Mouse (Mus musculus): ENCODE results near the gene Zfp947. TPM values are rescaled to one million over a fixed set of nuclear protein-coding genes. Genes with fewer than 3 reads are reported as not detected.
"Not testable (repeated sequence)": the region's sequence is repeated elsewhere in the genome, so short reads cannot be mapped to it uniquely, and the experiment has no call there.

The Zfp947 gene
- under 1 TPM; 0.59 to 0.91 (median 0.86) TPM for total RNA-seq (2022)

DNA sequence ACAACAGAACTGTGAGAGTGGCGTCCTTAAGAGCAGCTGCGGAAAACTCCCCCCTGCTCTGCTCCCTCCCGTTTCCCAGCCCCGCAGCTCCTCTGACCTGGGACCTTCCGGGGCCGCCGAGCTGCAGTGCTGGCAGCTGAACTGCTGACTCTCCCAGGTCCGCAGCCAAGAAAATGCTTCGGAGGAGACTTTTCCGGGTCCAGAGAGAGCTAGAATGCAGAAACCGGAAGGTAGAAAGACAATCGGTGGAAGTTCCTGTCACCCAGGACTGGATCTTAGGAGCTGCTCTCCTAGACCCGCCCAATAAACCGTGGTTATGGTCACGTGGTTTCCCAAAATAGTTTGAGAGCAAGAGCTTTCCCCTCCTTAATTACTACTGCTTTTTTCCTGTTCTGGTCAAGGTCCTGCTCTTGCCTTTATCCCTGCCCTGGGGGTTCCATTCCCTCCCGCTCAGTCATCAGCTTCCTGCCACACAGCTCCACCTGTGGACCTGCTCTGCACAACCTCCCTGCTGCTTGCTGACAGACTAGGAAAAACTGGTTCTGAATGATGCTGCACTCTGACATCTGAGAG is at the start of gene Zfp947:
Zfp947 (minus strand) TSS at position 469 of the 573 bp plus-strand sequence.
- peak; percentile 2 to 7 for DNase-seq (ENCODE audit: low spot score in 2 of 2)

- not testable (repeated sequence) for DNase-seq (ENCODE audit: low spot score in 2 of 2)
These were observed 686 bp downstream of the Zfp947 start for GRCm38 (mm10) chr17:22165304-22165703.

- DNase-seq (ENCODE audit: low spot score in 2 of 2) = not testable (repeated sequence)
These were observed 12.0 kb downstream of the Zfp947 start for GRCm38 (mm10) chr17:22153951-22154350.

DNA sequence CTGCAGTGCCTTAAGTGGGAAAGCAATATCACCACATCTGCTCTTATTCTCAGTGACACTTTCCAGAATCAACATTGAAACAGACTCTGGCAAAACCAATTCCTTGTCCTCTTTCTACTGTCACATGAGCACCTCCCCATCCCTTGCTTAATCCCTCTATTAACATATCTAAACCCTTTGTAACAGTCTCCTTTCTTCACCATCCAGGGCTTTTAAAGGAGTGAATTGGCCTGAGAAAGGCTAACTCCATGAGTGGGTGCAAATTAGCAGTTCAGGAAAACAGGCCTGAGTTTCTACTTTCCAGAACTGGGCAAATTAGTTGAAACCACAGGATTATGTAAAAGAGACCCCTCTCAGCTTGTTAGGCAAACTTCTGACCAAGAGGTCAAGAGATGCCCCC is 47.2 kb downstream of the Zfp947 start:
- DNase-seq (ENCODE audit: low spot score in 2 of 2) = no peak

Other genes with a start within 250 kb of the Zfp947 start
- 10 to 100 TPM; 14.2 to 17.9 (median 16.6) TPM for gene Zfp942, start 203.7 kb downstream of the Zfp947 start, total RNA-seq (2022)
- 10 to 100 TPM; 20.5 to 24.4 (median 21.1) TPM for gene Zfp943, start 203.6 kb downstream of the Zfp947 start, total RNA-seq (2022)
- 1 to 10 TPM; 5.3 to 6.2 (median 5.7) TPM for gene Zfp994, start 59.4 kb upstream of the Zfp947 start, total RNA-seq (2022)
- gene CT030661.1, start 148.6 kb upstream of the Zfp947 start, total RNA-seq (2022) = 10 to 100 TPM; 10.9 to 12.7 (median 11.5) TPM
- gene Zfp944, start 195.2 kb upstream of the Zfp947 start, total RNA-seq (2022) = 10 to 100 TPM in 3 of 4 experiments, 1 to 10 TPM in 1; 9.3 to 10.9 (median 10.4) TPM
- gene Zfp758, start 195.3 kb upstream of the Zfp947 start, total RNA-seq (2022) = 10 to 100 TPM; 10.8 to 13.2 (median 12.0) TPM

Data from layer of hippocampus, adult 8-10 months (tissue).